Mouse (Mus musculus) bone marrow macrophage, adult 2 months (primary cell): ENCODE data around the gene Hypk. TPM values are rescaled to one million over a fixed set of nuclear protein-coding genes. Genes with fewer than 3 reads are reported as not detected.
A peak's percentile ranks its signal among the peaks of the same experiment; 100 is the strongest.
"Not testable (repeated sequence)": the region's sequence is repeated elsewhere in the genome, so short reads cannot be mapped to it uniquely, and the experiment has no call there.

Source experiments
- H3K27ac ChIP-seq: 2 replicates; pipeline ENCODE4 v1.5.1; 2012; ENCODE audit warnings: low read depth, low read length; ENCODE audit not compliant: insufficient read depth
- H3K4me1 ChIP-seq: 2 replicates; pipeline ENCODE4 v1.6.1; 2012; ENCODE audit warnings: low read length; ENCODE audit not compliant: control insufficient read depth, insufficient read depth
- H3K4me3 ChIP-seq: 2 replicates; pipeline ENCODE4 v1.5.1; 2012; ENCODE audit warnings: mild to moderate bottlenecking, low read length, moderate library complexity; ENCODE audit not compliant: insufficient read depth
- CTCF ChIP-seq: IDR thresholded peaks from 2 replicates; pipeline ENCODE4 v1.5.1; 2012; ENCODE audit warnings: low read depth, mild to moderate bottlenecking, low read length, moderate library complexity
- POLR2A ChIP-seq: IDR thresholded peaks from 2 replicates; pipeline ENCODE4 v1.6.1; 2012; ENCODE audit warnings: mild to moderate bottlenecking, low read depth, low read length, borderline replicate concordance
- polyA plus RNA-seq: library from polyadenylated mRNA; stranded (reverse); fragments of >200 nt; gene quantifications from 2 replicates; pipeline ENCODE4 v1.2.4, GENCODE M21; 2012; ENCODE audit not compliant: missing spikeins, insufficient read depth, insufficient read length

Hypk gene
- polyA plus RNA-seq, 1 experiment: 44.7 TPM

DNA sequence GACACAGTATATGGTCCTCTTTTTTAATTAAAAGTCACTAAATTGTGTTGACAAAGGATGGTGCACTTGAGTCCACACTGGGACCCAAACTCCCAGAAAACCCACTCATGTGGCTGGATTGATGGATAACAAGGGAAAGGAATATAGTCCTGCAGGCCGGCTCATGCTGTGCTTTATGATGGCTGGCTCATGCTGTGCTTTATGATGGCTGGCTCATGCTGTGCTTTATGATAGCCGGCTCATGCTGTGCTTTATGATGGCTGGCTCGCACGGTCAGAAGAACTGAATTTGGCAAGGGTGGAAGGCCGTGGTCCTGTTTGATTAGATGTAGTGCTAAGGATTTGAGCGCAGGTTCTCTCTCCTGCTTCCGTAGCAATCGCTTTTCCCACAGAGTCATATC is 30.5 kb downstream of the Hypk start:
- no peak for TF ChIP-seq POLR2A
- no peak for TF ChIP-seq CTCF
- Histone ChIP-seq H3K4me3 (no peak overlapping the region), H3K27ac (no peak overlapping the region), H3K4me1 (peaks cover 4% of the 10 kb centered on the region)

GRCm38 (mm10) chr2:121484403-121484802 is 31.3 kb downstream of the Hypk start:
- H3K4me3 ChIP-seq, H3K27ac ChIP-seq, H3K4me1 ChIP-seq: not testable (repeated sequence)

DNA sequence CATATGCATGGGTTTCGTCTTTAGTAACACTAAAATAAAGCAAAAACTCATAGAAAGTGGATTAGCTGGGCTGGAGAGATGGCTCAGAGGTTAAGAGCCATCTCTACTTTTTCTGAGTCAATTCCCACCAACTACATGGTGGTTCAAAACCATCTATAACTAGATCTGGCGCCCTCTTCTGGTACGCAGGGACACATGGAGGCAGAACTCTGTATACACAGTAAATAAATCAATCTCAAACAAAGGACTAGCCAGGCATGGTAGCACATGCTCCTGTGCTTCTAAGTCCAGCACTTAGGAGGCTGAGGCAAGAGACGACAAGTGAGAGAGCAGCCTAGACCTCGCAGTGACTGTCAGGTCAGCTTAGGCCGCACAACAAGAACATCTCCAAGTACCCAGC is 48.5 kb downstream of the Hypk start:
- not testable (repeated sequence) for H3K27ac ChIP-seq, H3K4me1 ChIP-seq, H3K4me3 ChIP-seq

DNA sequence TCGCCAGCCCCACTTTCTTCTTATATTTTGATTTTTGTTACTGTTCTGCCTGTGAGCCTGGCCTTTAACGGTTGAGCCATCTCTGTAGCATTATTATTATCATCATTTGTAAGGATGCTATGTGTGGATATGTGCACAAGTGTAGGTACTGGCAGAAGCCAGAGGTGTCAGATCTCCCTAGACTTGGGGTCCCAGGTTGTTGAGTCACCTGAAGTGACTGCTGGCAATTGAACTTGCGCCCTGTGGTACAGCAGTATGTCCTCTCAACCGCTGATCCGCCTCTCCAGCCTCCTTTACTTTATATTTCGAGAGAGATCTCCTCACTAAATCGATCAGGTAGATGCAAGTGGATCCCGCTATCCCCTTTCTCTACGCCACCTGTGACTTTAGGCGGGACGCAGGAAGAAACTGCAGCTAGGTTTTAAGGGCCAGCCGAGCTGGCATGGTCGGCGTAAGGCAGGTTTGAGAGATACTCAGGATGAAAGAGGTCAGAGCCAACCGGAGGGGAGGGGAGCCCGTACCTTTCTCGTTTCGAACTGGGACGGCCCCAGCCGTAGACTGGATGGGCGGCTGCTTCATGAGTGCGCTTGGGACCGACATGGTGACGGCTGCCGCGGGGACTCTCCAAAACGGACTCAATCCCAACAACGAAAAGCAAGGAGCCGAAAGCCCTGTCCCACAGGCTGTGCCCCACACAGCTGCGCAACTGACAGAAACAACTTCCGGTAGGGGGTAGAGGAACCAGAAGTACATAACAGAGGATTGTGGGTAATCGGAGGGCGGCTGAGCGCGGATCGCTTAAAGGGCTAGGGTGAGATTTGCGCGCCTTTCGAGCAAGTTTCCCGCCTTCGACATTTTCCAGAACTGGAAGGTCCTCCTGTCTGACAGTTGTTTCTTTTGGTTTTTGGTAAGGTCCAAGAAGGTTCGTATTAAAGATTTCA is 53.1 kb downstream of the Hypk start, which contains the start of the genes Mfap1a and Wdr76:
Gene Mfap1a (minus strand): TSS at position 724 of the 941 bp plus-strand sequence.
Gene Wdr76 (plus strand): TSS at position 782 of the 941 bp plus-strand sequence.
- H3K4me1 ChIP-seq: not testable (repeated sequence)
- peak within 1 kb of the TSS; percentile 81 for H3K4me3 ChIP-seq
- H3K27ac ChIP-seq: peak within 1 kb of the TSS; percentile 63

DNA sequence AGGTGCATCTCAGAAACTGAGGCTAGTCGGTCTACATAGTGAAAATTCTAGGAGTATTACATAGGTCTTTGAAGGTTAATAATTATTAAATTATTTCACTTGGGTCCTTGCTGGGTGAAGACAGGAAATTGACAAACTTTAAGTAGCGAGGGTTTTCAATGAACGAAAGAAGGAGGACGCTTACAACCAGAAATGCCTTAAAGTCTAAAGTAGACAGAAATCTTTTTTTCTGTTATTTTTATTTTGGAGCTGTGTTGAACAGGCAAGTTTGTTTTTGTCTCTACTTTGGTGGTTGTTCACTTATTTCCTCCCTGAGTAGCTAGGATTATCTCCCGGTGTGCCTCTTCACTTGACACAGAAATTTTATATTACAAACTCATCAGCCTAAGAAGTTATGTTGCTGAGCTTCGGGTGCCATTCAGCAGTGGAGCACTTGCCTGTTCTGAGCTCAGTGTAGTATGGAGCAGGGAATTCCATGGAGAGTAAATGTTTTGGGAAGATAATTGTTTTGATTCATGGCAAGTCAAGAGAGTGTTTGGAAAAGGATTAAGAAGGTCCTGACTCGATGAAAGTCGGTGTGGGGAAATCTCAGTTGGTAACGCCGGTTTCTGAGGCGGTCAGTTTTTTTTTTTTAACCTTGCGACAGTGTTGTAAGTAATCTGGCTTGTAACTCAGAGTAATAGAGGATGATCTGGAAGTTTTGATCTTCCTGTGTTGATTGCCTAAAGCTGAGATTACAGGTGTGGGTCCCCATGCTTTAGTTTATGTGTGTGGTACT is 54.3 kb downstream of the Hypk start:
- Histone ChIP-seq H3K27ac (no peak overlapping the region), H3K4me1 (0 out of 2 replicates have a peak, but pooled peaks cover 2% of the 10 kb centered on the region), H3K4me3 (peak overlapping the region; percentile 81)
- no peak for TF ChIP-seq CTCF
- TF ChIP-seq POLR2A: no peak

GRCm38 (mm10) chr2:121507951-121508330 is 54.9 kb downstream of the Hypk start:
- peak overlapping the region; percentile 81 for H3K4me3 ChIP-seq
- no peak for TF ChIP-seq POLR2A
- TF ChIP-seq CTCF: no peak
- H3K27ac ChIP-seq: no peak overlapping the region
- H3K4me1 ChIP-seq: peaks cover 2% of the 10 kb centered on the region

Other genes starting within 250 kb of the Hypk start
- 22.2 and 22.6 TPM in 2 replicates for gene Trp53bp1, start 181.9 kb upstream of the Hypk start, polyA plus RNA-seq
- 0.33 and 0.66 TPM in 2 replicates for gene Map1a, start 163.7 kb upstream of the Hypk start, polyA plus RNA-seq
- gene Ppip5k1, start 97.9 kb upstream of the Hypk start, polyA plus RNA-seq: 13.8 and 15.0 TPM in 2 replicates
- not detected in 2 replicates for gene Ckmt1, start 95.6 kb upstream of the Hypk start, polyA plus RNA-seq
- not detected in 2 replicates for gene Strc, start 66.1 kb upstream of the Hypk start, polyA plus RNA-seq
- 360 and 362 TPM in 2 replicates for gene Pdia3, start 39.5 kb upstream of the Hypk start, polyA plus RNA-seq
- 0.80 and 1.5 TPM in 2 replicates for gene Catsper2, start 39.5 kb upstream of the Hypk start, polyA plus RNA-seq
- 0.92 TPM in 1 of 2 replicates, not detected in the other for gene Ell3, start 9.0 kb upstream of the Hypk start, polyA plus RNA-seq
- 547 and 575 TPM in 2 replicates for gene Serf2, start 4.1 kb upstream of the Hypk start, polyA plus RNA-seq
- not detected in 2 replicates for gene Serinc4, start 3.5 kb downstream of the Hypk start, polyA plus RNA-seq
- gene Mfap1b, start 20.8 kb downstream of the Hypk start, polyA plus RNA-seq: 44.4 and 47.3 TPM in 2 replicates
- 24.8 and 25.4 TPM in 2 replicates for gene Mfap1a, start 53.4 kb downstream of the Hypk start, polyA plus RNA-seq
- gene Wdr76, start 53.4 kb downstream of the Hypk start, polyA plus RNA-seq: 10.9 and 11.3 TPM in 2 replicates